Mouse (Mus musculus): ENCODE measurements around the gene Duox1.

GRCm38 (mm10) chr2:122278769-122279168 is 36.7 kb upstream of the Duox1 start:
- TF ChIP-seq POLR2A (IDR thresholded peaks at IDR 0.05; ENCODE audit: borderline replicate concordance, insufficient read depth, low read length) (no peak), CTCF (IDR thresholded peaks at IDR 0.05; ENCODE audit: borderline replicate concordance, insufficient read depth, low read depth, low read length) (no peak)
